27 mouse cellular contexts compared by ENCODE assay signal in the genomic region with DNA sequence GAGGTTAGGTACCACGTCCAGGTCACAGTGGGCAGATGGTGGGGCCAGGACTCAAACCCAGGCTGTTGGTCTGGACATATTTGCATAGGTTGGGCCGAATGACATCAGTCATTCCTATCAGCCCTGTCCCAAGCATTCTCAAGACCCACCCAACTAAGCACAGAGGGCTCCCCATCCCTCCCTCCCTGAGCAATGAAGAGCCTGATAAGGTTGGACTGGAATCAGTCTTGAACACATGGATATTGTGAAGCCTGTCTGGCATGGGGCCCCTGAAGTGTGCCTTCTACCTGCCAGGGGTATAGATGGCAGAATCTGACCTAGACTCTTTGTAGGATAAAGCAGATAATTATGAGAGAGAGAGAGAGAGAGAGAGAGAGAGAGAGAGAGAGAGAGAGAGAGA. TPM values are rescaled to one million over a fixed set of nuclear protein-coding genes. Genes with fewer than 3 reads are reported as not detected.
DNase-seq lines count a peak whose midpoint lies in the region; ATAC-seq and TF ChIP-seq lines count a peak whose summit lies in the region.
"Had no signal": no experiment of that assay in that cellular context is flagged by ENCODE, and none has a peak within 500 bp of the region (broad histone marks: within the 10 kb centered on the region; RNA-seq: fewer than 3 reads in every experiment).

No protein-coding gene starts in this region.

- 0 out of 2 replicates have a peak overlapping the region, but pooled peaks have one; percentile 2 for H3K4me2 ChIP-seq in intestine, postnatal 0 days (replicated peaks; ENCODE audit: low read depth)
- peak overlapping the region; percentile 81 for H3K4me2 ChIP-seq in liver, embryonic 16.5 days (ENCODE audit: low read depth, low read length)
- H3K4me2 ChIP-seq: embryonic facial prominence, embryonic 12.5 days; midbrain, embryonic 13.5 days had no signal

- H3K9me3 ChIP-seq in heart, embryonic 10.5 days: no peaks in the 10 kb centered on the region
- no peaks in the 10 kb centered on the region for H3K9me3 ChIP-seq in MEL (replicated peaks; ENCODE audit: insufficient read depth, low read length)
- H3K9me3 ChIP-seq in intestine, postnatal 0 days (ENCODE audit: control insufficient read depth): no peaks in the 10 kb centered on the region
- H3K9me3 ChIP-seq in liver, embryonic 16.5 days (replicated peaks; ENCODE audit: control insufficient read depth, low read length): no peaks in the 10 kb centered on the region
- H3K9me3 ChIP-seq: embryonic facial prominence, embryonic 12.5 days; forebrain, embryonic 10.5 days; hindbrain, embryonic 10.5 days; midbrain, embryonic 13.5 days had no signal

- no peak for TF ChIP-seq CTCF in MEL (IDR thresholded peaks at IDR 0.05 in 2 of 3, conservative IDR thresholded peaks at IDR 0.05 in 1 of 3; ENCODE audit: control insufficient read depth in 1 of 3, insufficient read depth in 1 of 3, low read depth in 2 of 3, low read length in 3 of 3, poor library complexity in 1 of 3, severe bottlenecking in 1 of 3)
- no peak for TF ChIP-seq CTCF in intestine, postnatal 0 days (IDR thresholded peaks at IDR 0.05; ENCODE audit: low read depth)

- no peak overlapping the region for H3K4me3 ChIP-seq in heart, embryonic 10.5 days
- no peak overlapping the region for H3K4me3 ChIP-seq in MEL (ENCODE audit: control insufficient read depth in 1 of 2, insufficient read depth in 1 of 2, low read depth in 2 of 2, low read length in 2 of 2)
- no peak overlapping the region for H3K4me3 ChIP-seq in intestine, postnatal 0 days (ENCODE audit: low read depth, low read length)
- peak overlapping the region; percentile 90 for H3K4me3 ChIP-seq in liver, embryonic 16.5 days (ENCODE audit: low read depth, low read length)
- H3K4me3 ChIP-seq: embryonic facial prominence, embryonic 12.5 days; forebrain, embryonic 10.5 days; hindbrain, embryonic 10.5 days; midbrain, embryonic 13.5 days had no signal

- DNase-seq in heart, embryonic 10.5 days (ENCODE audit: low spot score): peak; percentile 91
- no peak for DNase-seq in heart, postnatal 25 days (ENCODE audit: low spot score)
- DNase-seq in MEL (ENCODE audit: low read depth, low spot score): peak; percentile 25
- DNase-seq in adrenal gland, postnatal 25 days: no peak
- DNase-seq in frontal cortex, postnatal 14 days (ENCODE audit: low spot score in 2 of 2): no peak
- DNase-seq in lung, postnatal 25 days (ENCODE audit: low spot score): no peak
- DNase-seq: cerebellum, adult 2 months; gastrocnemius, postnatal 25 days; left cerebral cortex, postnatal 4 days; lung, adult 2 months; lung, postnatal 4 days; right cerebral cortex, postnatal 4 days had no signal

- no peaks in the 10 kb centered on the region for H3K36me3 ChIP-seq in heart, embryonic 10.5 days
- peaks cover 0 to 7% of the 10 kb centered on the region in 2 experiments; a peak in 2 of 4 replicates for H3K36me3 ChIP-seq in MEL (ENCODE audit: control insufficient read depth in 1 of 2, insufficient read depth in 2 of 2, low read length in 2 of 2)
- H3K36me3 ChIP-seq in intestine, postnatal 0 days (ENCODE audit: control insufficient read depth, insufficient read depth): no peaks in the 10 kb centered on the region
- peaks cover 16% of the 10 kb centered on the region for H3K36me3 ChIP-seq in liver, embryonic 16.5 days (ENCODE audit: control insufficient read depth, insufficient read depth)
- H3K36me3 ChIP-seq: embryonic facial prominence, embryonic 12.5 days; forebrain, embryonic 10.5 days; hindbrain, embryonic 10.5 days; midbrain, embryonic 13.5 days had no signal

- H3K79me2 ChIP-seq in MEL (ENCODE audit: control insufficient read depth, insufficient read depth, low read length, poor library complexity): no peaks in the 10 kb centered on the region; the same call in 1 of the 2 replicates

- H3K27me3 ChIP-seq in heart, embryonic 10.5 days (ENCODE audit: insufficient read depth, poor library complexity, severe bottlenecking): no peaks in the 10 kb centered on the region; the same call in 1 of the 2 replicates
- no peaks in the 10 kb centered on the region for H3K27me3 ChIP-seq in MEL (ENCODE audit: control insufficient read depth in 1 of 2, insufficient read depth in 2 of 2, low read length in 2 of 2)
- H3K27me3 ChIP-seq in intestine, postnatal 0 days (replicated peaks; ENCODE audit: control insufficient read depth, insufficient read depth, low read length): no peaks in the 10 kb centered on the region
- no peaks in the 10 kb centered on the region for H3K27me3 ChIP-seq in liver, embryonic 16.5 days (ENCODE audit: control insufficient read depth, insufficient read depth, low read depth, low read length)
- H3K27me3 ChIP-seq: embryonic facial prominence, embryonic 12.5 days had no signal

- TF ChIP-seq RAD21 in MEL (IDR thresholded peaks at IDR 0.05; ENCODE audit: low read depth, low read length): no peak

- intact Hi-C loops in heart, postnatal 25 days (cut with DNase I): no loop called here

- WGBS in heart, embryonic 10.5 days: 52% methylated on average over 2 of the region's 2 CpGs
- WGBS in intestine, postnatal 0 days: 54% methylated on average over 2 of the region's 2 CpGs
- WGBS in liver, embryonic 16.5 days (ENCODE audit: insufficient replicate concordance): 25% methylated on average over 2 of the region's 2 CpGs

- peak overlapping the region; percentile 95; the same call in 1 of the 2 replicates for H3K27ac ChIP-seq in heart, embryonic 10.5 days
- no peak overlapping the region for H3K27ac ChIP-seq in MEL (ENCODE audit: control insufficient read depth, low read depth, low read length)
- H3K27ac ChIP-seq in intestine, postnatal 0 days (ENCODE audit: low read depth, low read length): no peak overlapping the region
- H3K27ac ChIP-seq in liver, embryonic 16.5 days (ENCODE audit: low read length): peak overlapping the region; percentile 94
- H3K27ac ChIP-seq: embryonic facial prominence, embryonic 12.5 days; forebrain, embryonic 10.5 days; hindbrain, embryonic 10.5 days; midbrain, embryonic 13.5 days had no signal

- H3K9ac ChIP-seq in MEL (ENCODE audit: control insufficient read depth, low read depth, low read length, poor library complexity, severe bottlenecking): no peak overlapping the region
- H3K9ac ChIP-seq in intestine, postnatal 0 days (ENCODE audit: low read depth, low read length): no peak overlapping the region
- peak overlapping the region; percentile 93 for H3K9ac ChIP-seq in liver, embryonic 16.5 days (ENCODE audit: low read depth, low read length)
- H3K9ac ChIP-seq: embryonic facial prominence, embryonic 12.5 days; midbrain, embryonic 13.5 days had no signal

- peaks cover 27% of the 10 kb centered on the region for H3K4me1 ChIP-seq in heart, embryonic 10.5 days
- peaks cover 0 to 9% of the 10 kb centered on the region in 2 experiments; a peak in 3 of 4 replicates for H3K4me1 ChIP-seq in MEL (ENCODE audit: control insufficient read depth in 1 of 2, insufficient read depth in 2 of 2, low read length in 2 of 2)
- no peaks in the 10 kb centered on the region; the same call in none of the 2 replicates for H3K4me1 ChIP-seq in intestine, postnatal 0 days (replicated peaks; ENCODE audit: control insufficient read depth, insufficient read depth, low read length)
- H3K4me1 ChIP-seq in liver, embryonic 16.5 days (ENCODE audit: control insufficient read depth, low read depth, low read length): peaks cover 58% of the 10 kb centered on the region

- TF ChIP-seq EP300 in MEL (IDR thresholded peaks at IDR 0.05; ENCODE audit: low read depth in 1 of 2, low read length in 2 of 2): peak in 1 of 2 experiments; percentile 15; a peak in 1 of 4 replicates

- no peak for TF ChIP-seq POLR2A in MEL (IDR thresholded peaks at IDR 0.05; ENCODE audit: control insufficient read depth in 1 of 2, insufficient read depth in 1 of 2, low read depth in 1 of 2, low read length in 2 of 2, poor library complexity in 1 of 2)

- ATAC-seq in intestine, postnatal 0 days: no peak
- ATAC-seq in liver, embryonic 16.5 days (ENCODE audit: low read depth): peak; percentile 84
- ATAC-seq: CD4-positive, CD25-positive, alpha-beta regulatory T cell, adult 4 months; midbrain, embryonic 13.5 days had no signal

TF ChIP-seq in MEL, 35 proteins besides CTCF, POLR2A, EP300 and RAD21 (continues in another document):
- TF ChIP-seq POLR2AphosphoS5 (IDR thresholded peaks at IDR 0.05; ENCODE audit: borderline replicate concordance, low read depth, low read length) (no peak), CHD2 (IDR thresholded peaks at IDR 0.05; ENCODE audit: low read length) (no peak), GATA1 (IDR thresholded peaks at IDR 0.05; ENCODE audit: low read depth, low read length) (no peak), ELF1 (IDR thresholded peaks at IDR 0.05; ENCODE audit: low read depth, low read length) (no peak), GABPA (IDR thresholded peaks at IDR 0.05; ENCODE audit: low read depth, low read length) (no peak)

RNA-seq across cellular contexts. Expression of gene Fam234b, which starts 32.1 kb away (rescaled TPM):
- 9.8 and 11.6 TPM in 2 replicates for polyA plus RNA-seq in heart, embryonic 10.5 days (2016; fragmentation: Nextera tagmentation; extraction: Ambion mirVana)
- 1 to 10 TPM; 6.5 to 6.7 TPM for total RNA-seq in heart, postnatal 25 days (2021)
- total RNA-seq in MEL (2012; rRNA removed): 11.9 and 12.2 TPM in 2 replicates
- 10 to 100 TPM in 1 of 2 experiments, not detected in 1; 20.5 TPM for polyA plus RNA-seq in MEL (2012; ENCODE audit: insufficient read depth in 1 of 2, insufficient read length in 2 of 2, low read depth in 1 of 2, low replicate concordance in 2 of 2, missing spikeins in 1 of 2)
- 20.9 and 21.7 TPM in 2 replicates for polyA plus RNA-seq in intestine, postnatal 0 days (2015; fragmentation: Nextera tagmentation; extraction: Ambion mirVana)
- polyA plus RNA-seq in liver, embryonic 16.5 days (2015; fragmentation: Nextera tagmentation; extraction: Ambion mirVana): 31.7 and 33.8 TPM in 2 replicates
- 18.1 and 32.1 TPM in 2 replicates for total RNA-seq in adrenal gland, postnatal 25 days (2021)

RNA-seq across cellular contexts. Expression of gene Hebp1, which starts 32.1 kb away (rescaled TPM):
- 20.7 and 21.2 TPM in 2 replicates for polyA plus RNA-seq in heart, embryonic 10.5 days (2016; fragmentation: Nextera tagmentation; extraction: Ambion mirVana)
- 10 to 100 TPM; 40.0 to 43.4 TPM for total RNA-seq in heart, postnatal 25 days (2021)
- 8.5 and 16.7 TPM in 2 replicates for total RNA-seq in MEL (2012; rRNA removed)
- 10 to 100 TPM in 1 of 2 experiments, not detected in 1; 25.1 TPM for polyA plus RNA-seq in MEL (2012; ENCODE audit: insufficient read depth in 1 of 2, insufficient read length in 2 of 2, low read depth in 1 of 2, low replicate concordance in 2 of 2, missing spikeins in 1 of 2)
- 62.8 and 78.9 TPM in 2 replicates for polyA plus RNA-seq in intestine, postnatal 0 days (2015; fragmentation: Nextera tagmentation; extraction: Ambion mirVana)
- polyA plus RNA-seq in liver, embryonic 16.5 days (2015; fragmentation: Nextera tagmentation; extraction: Ambion mirVana): 133 and 134 TPM in 2 replicates
- total RNA-seq in adrenal gland, postnatal 25 days (2021): 16.4 and 23.9 TPM in 2 replicates

RNA-seq across cellular contexts. Expression of gene Gprc5d, which starts 47.6 kb away (rescaled TPM):
- polyA plus RNA-seq in heart, embryonic 10.5 days (2016; fragmentation: Nextera tagmentation; extraction: Ambion mirVana): not detected in 2 replicates
- not detected for total RNA-seq in heart, postnatal 25 days (2021)
- not detected in 2 replicates for total RNA-seq in MEL (2012; rRNA removed)
- polyA plus RNA-seq in MEL (2012; ENCODE audit: insufficient read depth in 1 of 2, insufficient read length in 2 of 2, low read depth in 1 of 2, low replicate concordance in 2 of 2, missing spikeins in 1 of 2): not detected
- not detected in 2 replicates for polyA plus RNA-seq in intestine, postnatal 0 days (2015; fragmentation: Nextera tagmentation; extraction: Ambion mirVana)
- 0.08 and 0.11 TPM in 2 replicates for polyA plus RNA-seq in liver, embryonic 16.5 days (2015; fragmentation: Nextera tagmentation; extraction: Ambion mirVana)
- total RNA-seq in adrenal gland, postnatal 25 days (2021): not detected in 2 replicates
- total RNA-seq: adrenal gland, adult 18-20 months; common myeloid progenitor, adult 5-6 weeks; G1E; gastrocnemius, postnatal 25 days; left cerebral cortex, adult 18-20 months; left cerebral cortex, postnatal 4 days; neutrophil, adult 5-6 weeks had no signal
- polyA plus RNA-seq: brain, embryonic 14.5 days; CD4-positive, CD25-positive, alpha-beta regulatory T cell, adult 4 months; embryonic facial prominence, embryonic 12.5 days; forebrain, embryonic 10.5 days; G1E; hindbrain, embryonic 10.5 days; kidney, embryonic 14.5 days; stomach, embryonic 14.5 days had no signal

Comparison
In these comparisons a context has a peak if more than half of its experiments do, and no peak if none do; other contexts are left out.
1. DNase-seq: peak in heart, embryonic 10.5 days (single experiment) and MEL (single experiment); none in heart, postnatal 25 days (single experiment), adrenal gland, postnatal 25 days (single experiment), frontal cortex, postnatal 14 days (0 of 2) and lung, postnatal 25 days (single experiment).
2. H3K27ac ChIP-seq: peak in heart, embryonic 10.5 days (single experiment) and liver, embryonic 16.5 days (single experiment); none in MEL (single experiment) and intestine, postnatal 0 days (single experiment).